Mouse (Mus musculus) liver, embryonic 16.5 days (tissue): Measurements from ENCODE around the gene Ddx5. TPM values are rescaled to one million over a fixed set of nuclear protein-coding genes. Genes with fewer than 3 reads are reported as not detected.
A peak's percentile ranks its signal among the peaks of the same experiment; 100 is the strongest.

Experiments
- ATAC-seq: fragments of 200-750 bp; cut with Nextera tagmentation; 2 replicates; pipeline ENCODE4 v1.8.0; 2017; ENCODE audit warnings: low read depth, mild to moderate bottlenecking, moderate number of reproducible peaks, moderate library complexity
- H3K27ac ChIP-seq: fragments of 300-500 bp; sonication (generic); 2 replicates; pipeline ENCODE4 v1.5.1; 2014; ENCODE audit warnings: mild to moderate bottlenecking, low read length
- H3K27me3 ChIP-seq: fragments of 300-500 bp; sonication (generic); 2 replicates; pipeline ENCODE4 v1.6.1; 2014; ENCODE audit warnings: low read depth, low read length, mixed read lengths; ENCODE audit not compliant: control insufficient read depth, insufficient read depth
- H3K36me3 ChIP-seq: fragments of 300-500 bp; sonication (generic); 2 replicates; pipeline ENCODE4 v1.6.1; 2014; ENCODE audit warnings: mild to moderate bottlenecking; ENCODE audit not compliant: control insufficient read depth, insufficient read depth
- H3K4me1 ChIP-seq: fragments of 300-500 bp; sonication (generic); 2 replicates; pipeline ENCODE4 v1.6.1; 2014; ENCODE audit warnings: low read depth, low read length, mixed read lengths; ENCODE audit not compliant: control insufficient read depth
- H3K4me2 ChIP-seq: fragments of 300-500 bp; sonication (generic); 2 replicates; pipeline ENCODE4 v1.6.1; 2014; ENCODE audit warnings: low read depth, low read length, mixed read lengths
- H3K4me3 ChIP-seq: fragments of 300-500 bp; sonication (generic); 2 replicates; pipeline ENCODE4 v1.5.1; 2014; ENCODE audit warnings: low read depth, mild to moderate bottlenecking, low read length
- H3K9ac ChIP-seq: fragments of 300-500 bp; sonication (generic); 2 replicates; pipeline ENCODE4 v1.6.1; 2014; ENCODE audit warnings: low read depth, low read length
- H3K9me3 ChIP-seq: fragments of 300-500 bp; sonication (generic); replicated peaks from 2 replicates; pipeline ENCODE4 v1.6.1; 2016; ENCODE audit warnings: low read length; ENCODE audit not compliant: control insufficient read depth
- WGBS: fragments of 180-500 bp; shearing (Covaris S2); extraction: QIAGEN DNeasy Blood & Tissue Kit; methylation state at CpG from one replicate; pipeline ENCODE4 v1.1.7; 2014; ENCODE audit not compliant: insufficient replicate concordance; 5-methylcytosine and 5-hydroxymethylcytosine counted together
- polyA plus RNA-seq: library from polyadenylated mRNA; unstranded; fragments of >200 nt; fragmentation: Nextera tagmentation; extraction: Ambion mirVana; gene quantifications from 2 replicates; pipeline ENCODE4 v1.2.1, GENCODE M21; 2015

Gene Ddx5
- polyA plus RNA-seq, 1 experiment from 2014 or later = 118 TPM

GRCm38 (mm10) chr11:106777395-106777794, 11.6 kb downstream of the Ddx5 start:
- Histone ChIP-seq H3K9ac (no peak overlapping the region), H3K4me3 (no peak overlapping the region)
- ATAC-seq = no peak

GRCm38 (mm10) chr11:106776960-106777359, 12.0 kb downstream of the Ddx5 start:
- no peak for ATAC-seq
- no peak overlapping the region for H3K27ac ChIP-seq
- H3K9ac ChIP-seq = no peak overlapping the region
- H3K27me3 ChIP-seq = no peaks in the 10 kb centered on the region
- no peak overlapping the region for H3K4me3 ChIP-seq
- H3K9me3 ChIP-seq = no peaks in the 10 kb centered on the region
- no peak overlapping the region for H3K4me2 ChIP-seq
- peaks cover 27% of the 10 kb centered on the region for H3K36me3 ChIP-seq
- 70% methylated on average over 4 of the region's 4 CpGs for WGBS
- H3K4me1 ChIP-seq = peaks cover 11% of the 10 kb centered on the region

More at GRCm38 (mm10) chr11:106777395-106777794, 11.6 kb downstream of the Ddx5 start:
- 81% methylated on average over 3 of the region's 3 CpGs for WGBS
- H3K27me3 ChIP-seq = no peaks in the 10 kb centered on the region
- H3K4me1 ChIP-seq = peaks cover 11% of the 10 kb centered on the region
- peak overlapping the region; percentile 93; the same call in 1 of the 2 replicates for H3K4me2 ChIP-seq
- H3K27ac ChIP-seq = no peak overlapping the region; the same call in 1 of the 2 replicates
- no peaks in the 10 kb centered on the region for H3K9me3 ChIP-seq
- H3K36me3 ChIP-seq = peaks cover 30% of the 10 kb centered on the region

DNA sequence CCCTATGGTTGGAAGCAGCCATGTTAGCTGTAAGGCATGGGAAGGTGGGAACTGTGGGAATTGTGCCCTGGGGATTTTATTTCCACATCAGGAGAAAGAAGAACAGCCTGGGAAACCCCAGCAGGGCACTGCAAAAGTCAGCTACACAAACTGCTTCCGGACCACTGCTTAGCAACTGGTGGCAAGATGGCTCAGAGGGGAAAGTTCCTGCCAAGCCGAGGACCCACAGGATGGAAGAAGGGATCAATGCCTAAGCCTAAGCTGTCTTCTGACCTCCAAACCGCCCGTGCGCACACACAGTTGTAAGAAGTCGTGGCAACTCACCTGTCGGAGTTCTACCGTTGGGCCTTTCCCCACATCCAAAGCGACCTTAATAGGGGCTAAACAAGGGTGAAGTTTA, 15.9 kb downstream of the Ddx5 start:
- Histone ChIP-seq H3K27ac (no peak overlapping the region), H3K4me2 (no peak overlapping the region), H3K4me3 (no peak overlapping the region), H3K9ac (no peak overlapping the region), H3K4me1 (peaks cover 3% of the 10 kb centered on the region), H3K36me3 (peaks cover 46% of the 10 kb centered on the region), H3K27me3 (no peaks in the 10 kb centered on the region), H3K9me3 (no peaks in the 10 kb centered on the region)
- 84% methylated on average over 9 of the region's 9 CpGs for WGBS
- no peak for ATAC-seq

DNA sequence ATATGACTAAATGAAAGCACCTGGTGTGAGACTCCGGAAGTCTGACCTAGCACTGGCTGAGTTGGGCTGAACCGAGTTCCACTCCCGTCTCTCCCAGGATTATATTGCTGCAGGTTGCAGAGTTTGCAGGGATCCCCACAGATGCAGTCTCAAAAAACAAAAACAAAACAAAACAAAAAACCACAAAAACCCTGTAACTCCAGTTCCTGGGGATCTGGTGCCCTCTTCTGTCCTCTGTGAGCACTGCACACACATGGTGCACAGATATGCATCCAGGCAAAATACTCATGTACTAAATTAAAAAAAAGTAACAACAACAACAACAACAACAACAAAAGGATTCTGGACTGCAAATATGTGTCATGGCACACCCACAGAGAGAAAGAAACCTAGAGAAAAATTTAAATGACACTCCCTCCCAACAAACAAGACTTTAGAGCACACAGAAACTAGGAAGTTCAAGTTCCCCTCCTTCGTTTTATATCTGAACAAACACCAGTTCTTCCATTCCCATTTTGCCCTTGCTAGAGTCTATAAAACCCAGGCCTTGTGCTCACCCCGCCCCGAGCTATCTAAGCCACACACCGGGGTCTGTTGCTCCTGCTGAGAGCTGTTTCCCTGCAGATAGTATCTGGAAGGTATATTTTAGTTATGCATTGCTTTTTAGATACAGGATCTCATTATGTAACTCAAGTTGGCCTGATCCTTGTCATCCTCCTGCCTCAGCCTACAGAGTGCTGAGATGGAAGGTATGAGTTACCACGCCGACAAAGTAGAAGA, 18.6 kb downstream of the Ddx5 start:
- Histone ChIP-seq H3K4me3 (no peak overlapping the region), H3K27ac (no peak overlapping the region), H3K27me3 (no peaks in the 10 kb centered on the region), H3K4me1 (no peaks in the 10 kb centered on the region), H3K36me3 (peaks cover 54% of the 10 kb centered on the region), H3K4me2 (no peak overlapping the region), H3K9me3 (no peaks in the 10 kb centered on the region), H3K9ac (no peak overlapping the region)
- WGBS = 67% methylated on average over 9 of the region's 9 CpGs
- ATAC-seq = no peak

- no peaks in the 10 kb centered on the region for H3K27me3 ChIP-seq
- 80% methylated on average over 4 of the region's 4 CpGs for WGBS
- no peaks in the 10 kb centered on the region for H3K9me3 ChIP-seq
- H3K36me3 ChIP-seq = peaks cover 44% of the 10 kb centered on the region
- H3K4me2 ChIP-seq = no peak overlapping the region
- ATAC-seq = no peak
- H3K4me1 ChIP-seq = no peaks in the 10 kb centered on the region; the same call in none of the 2 replicates
- H3K9ac ChIP-seq = no peak overlapping the region
- H3K27ac ChIP-seq = no peak overlapping the region
- H3K4me3 ChIP-seq = no peak overlapping the region
Measured at GRCm38 (mm10) chr11:106767516-106767915, 21.5 kb downstream of the Ddx5 start.

GRCm38 (mm10) chr11:106766611-106767162, 22.3 kb downstream of the Ddx5 start:
- Histone ChIP-seq H3K9me3 (no peaks in the 10 kb centered on the region), H3K27ac (no peak overlapping the region), H3K4me1 (no peaks in the 10 kb centered on the region; the same call in none of the 2 replicates), H3K36me3 (peaks cover 41% of the 10 kb centered on the region), H3K27me3 (no peaks in the 10 kb centered on the region), H3K4me3 (no peak overlapping the region), H3K9ac (no peak overlapping the region), H3K4me2 (no peak overlapping the region)
- 79% methylated on average over 4 of the region's 4 CpGs for WGBS
- no peak for ATAC-seq

DNA sequence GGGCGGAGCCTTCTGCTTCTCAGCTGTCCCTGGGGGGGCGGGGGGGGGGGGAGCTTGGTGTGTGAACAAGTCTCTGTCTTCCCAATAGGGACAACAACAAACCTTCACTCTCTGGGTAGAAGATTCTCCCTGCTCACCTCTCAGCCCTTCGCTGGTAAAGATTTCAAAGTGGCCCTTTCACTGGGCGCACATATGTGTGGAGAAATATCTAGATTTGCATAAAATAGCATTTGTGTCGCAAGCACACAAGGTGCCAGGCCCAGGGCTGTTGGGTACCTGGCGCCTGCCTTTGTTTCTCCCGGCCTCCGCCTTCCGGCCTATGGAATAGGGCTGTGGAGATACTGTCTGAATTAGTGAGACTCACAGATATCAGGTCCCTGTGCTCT, 26.2 kb downstream of the Ddx5 start:
- no peaks in the 10 kb centered on the region for H3K9me3 ChIP-seq
- no peaks in the 10 kb centered on the region; the same call in none of the 2 replicates for H3K4me1 ChIP-seq
- H3K27ac ChIP-seq = peak overlapping the region; percentile 66; the same call in 1 of the 2 replicates
- H3K4me2 ChIP-seq = no peak overlapping the region
- WGBS = 37% methylated on average over 9 of the region's 9 CpGs
- H3K4me3 ChIP-seq = no peak overlapping the region
- no peaks in the 10 kb centered on the region for H3K27me3 ChIP-seq
- H3K9ac ChIP-seq = no peak overlapping the region
- no peak for ATAC-seq
- H3K36me3 ChIP-seq = peaks cover 14% of the 10 kb centered on the region

DNA sequence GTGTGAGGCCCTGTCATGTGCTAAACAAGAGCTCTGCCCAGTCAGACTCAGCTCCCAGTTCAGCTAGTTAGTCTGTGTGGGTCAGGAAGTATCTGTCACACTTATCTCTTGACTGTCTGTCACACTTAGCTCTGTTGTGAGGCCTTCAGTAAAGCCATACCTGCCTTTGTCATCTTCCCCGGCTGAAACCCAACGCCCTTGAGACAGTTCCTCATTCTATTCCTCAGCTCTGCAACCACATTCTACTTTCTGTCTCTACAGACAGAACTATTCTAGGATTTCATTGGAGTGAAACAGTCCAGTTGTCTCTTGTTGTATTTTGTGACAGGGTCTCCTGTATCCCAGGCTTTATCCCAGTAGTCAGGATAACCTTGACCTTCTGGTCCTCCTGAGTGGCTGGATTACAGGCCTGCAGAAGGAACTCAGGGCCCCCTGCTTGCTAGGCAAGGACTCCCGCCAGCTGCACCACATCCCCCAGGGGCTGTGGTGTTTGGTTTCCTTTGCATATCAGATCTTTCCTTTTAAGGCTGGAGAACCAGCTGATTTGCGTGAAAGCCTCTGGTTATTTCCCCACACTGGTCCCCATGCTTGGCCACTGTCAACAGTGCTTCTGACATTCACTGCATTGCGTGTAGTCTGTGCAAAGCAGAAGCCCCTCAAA, 26.7 kb downstream of the Ddx5 start:
- H3K36me3 ChIP-seq = peaks cover 9% of the 10 kb centered on the region
- ATAC-seq = peak; percentile 32; the same call in 1 of the 2 replicates
- no peaks in the 10 kb centered on the region; the same call in none of the 2 replicates for H3K4me1 ChIP-seq
- no peaks in the 10 kb centered on the region for H3K27me3 ChIP-seq
- 10% methylated on average over 5 of the region's 5 CpGs for WGBS
- peak overlapping the region; percentile 66 for H3K27ac ChIP-seq
- no peak overlapping the region for H3K9ac ChIP-seq
- H3K4me2 ChIP-seq = no peak overlapping the region
- H3K4me3 ChIP-seq = no peak overlapping the region
- H3K9me3 ChIP-seq = no peaks in the 10 kb centered on the region

GRCm38 (mm10) chr11:106760511-106760910, 28.5 kb downstream of the Ddx5 start:
- Histone ChIP-seq H3K27me3 (no peaks in the 10 kb centered on the region), H3K4me3 (no peak overlapping the region), H3K4me1 (no peaks in the 10 kb centered on the region; the same call in none of the 2 replicates), H3K36me3 (0 out of 2 replicates have a peak, but pooled peaks cover 2% of the 10 kb centered on the region), H3K27ac (no peak overlapping the region), H3K9me3 (no peaks in the 10 kb centered on the region), H3K4me2 (no peak overlapping the region), H3K9ac (no peak overlapping the region)
- WGBS = 77% methylated on average over 5 of the region's 5 CpGs
- ATAC-seq = no peak
